Mouse (Mus musculus) midbrain, embryonic 13.5 days (tissue): ENCODE results near the gene Tmem239. TPM values are rescaled to one million over a fixed set of nuclear protein-coding genes. Genes with fewer than 3 reads are reported as not detected.

Source experiments
- ATAC-seq: fragments of 200-750 bp; cut with Nextera tagmentation; 2 replicates; pipeline ENCODE4 v1.8.0; 2017; ENCODE audit warnings: mild to moderate bottlenecking, moderate TSS enrichment, moderate library complexity
- H3K27ac ChIP-seq: fragments of 300-500 bp; sonication (generic); 2 replicates; pipeline ENCODE4 v1.5.1; 2015; ENCODE audit warnings: inconsistent platforms, mild to moderate bottlenecking, moderate library complexity
- H3K27me3 ChIP-seq: fragments of 300-500 bp; sonication (generic); 2 replicates; pipeline ENCODE4 v1.6.1; 2015; ENCODE audit warnings: mild to moderate bottlenecking, inconsistent platforms
- H3K36me3 ChIP-seq: fragments of 300-500 bp; sonication (generic); 2 replicates; pipeline ENCODE4 v1.6.1; 2015; ENCODE audit warnings: mild to moderate bottlenecking, inconsistent platforms
- H3K4me1 ChIP-seq: fragments of 300-500 bp; sonication (generic); replicated peaks from 2 replicates; pipeline ENCODE4 v1.6.1; 2015; ENCODE audit warnings: inconsistent platforms
- H3K4me2 ChIP-seq: fragments of 300-500 bp; sonication (generic); replicated peaks from 2 replicates; pipeline ENCODE4 v1.6.1; 2015; ENCODE audit warnings: moderate library complexity, mild to moderate bottlenecking, inconsistent platforms
- H3K4me3 ChIP-seq: fragments of 300-500 bp; sonication (generic); replicated peaks from 2 replicates; pipeline ENCODE4 v1.5.1; 2015; ENCODE audit warnings: mild to moderate bottlenecking, inconsistent platforms
- H3K9ac ChIP-seq: fragments of 300-500 bp; sonication (generic); replicated peaks from 2 replicates; pipeline ENCODE4 v1.6.1; 2015; ENCODE audit warnings: mild to moderate bottlenecking, inconsistent platforms
- H3K9me3 ChIP-seq: fragments of 300-500 bp; sonication (generic); 2 replicates; pipeline ENCODE4 v1.6.1; 2016; ENCODE audit warnings: mild to moderate bottlenecking, inconsistent platforms
- WGBS: fragments of 180-500 bp; shearing (Covaris S2); methylation state at CpG from one replicate; pipeline ENCODE4 v1.1.7; 2015; 5-methylcytosine and 5-hydroxymethylcytosine counted together
- polyA plus RNA-seq: library from polyadenylated mRNA; unstranded; fragments of >200 nt; fragmentation: Nextera tagmentation; extraction: Ambion mirVana; gene quantifications from 2 replicates; pipeline ENCODE4 v1.2.1, GENCODE M21; 2015

Gene Tmem239
- polyA plus RNA-seq, 1 experiment from 2014 or later, result not detected

DNA sequence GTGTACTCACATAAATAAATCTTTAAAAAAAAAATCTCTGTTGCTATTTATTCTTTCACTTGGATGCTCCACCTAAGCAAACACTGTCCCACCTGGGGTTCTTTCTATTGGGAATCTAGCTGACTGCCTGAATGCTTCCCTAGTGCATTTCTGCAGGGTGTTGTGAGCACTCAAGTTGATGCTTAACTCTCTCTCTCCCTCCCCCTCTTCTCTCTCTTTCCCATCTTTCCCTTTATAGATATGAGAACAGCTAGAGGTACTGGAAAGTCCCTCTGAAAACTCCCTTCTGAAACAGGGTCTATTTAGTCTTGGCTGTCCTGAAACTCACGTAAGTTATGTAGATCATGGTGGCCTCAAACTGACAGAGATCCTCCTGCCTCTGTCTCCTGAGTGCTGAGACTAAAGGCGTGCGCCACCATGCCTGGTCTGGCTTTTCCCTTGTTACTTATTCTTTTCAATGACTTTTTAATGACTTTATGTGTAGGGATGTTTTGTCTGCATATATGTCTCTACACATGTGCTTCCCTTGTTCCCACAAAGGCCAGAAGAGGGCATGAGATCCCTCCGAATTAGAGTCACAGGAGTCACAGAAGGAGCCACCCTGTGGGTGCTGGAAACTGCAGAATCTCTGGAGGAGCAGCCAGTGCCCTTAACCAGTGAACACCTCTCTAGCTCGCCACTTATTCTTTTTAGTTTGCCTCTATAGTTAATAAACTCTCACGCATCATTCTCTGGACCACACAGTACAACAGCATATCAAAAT lies 8.0 kb downstream of the Tmem239 start:
- Histone ChIP-seq H3K9me3 (no peaks in the 10 kb centered on the region), H3K4me1 (peaks cover 5% of the 10 kb centered on the region), H3K27me3 (no peaks in the 10 kb centered on the region), H3K27ac (no peak overlapping the region), H3K9ac (no peak overlapping the region), H3K4me2 (no peak overlapping the region), H3K4me3 (no peak overlapping the region), H3K36me3 (peaks cover 3% of the 10 kb centered on the region)
- ATAC-seq, result no peak
- WGBS, result 74% methylated on average over 6 of the region's 6 CpGs

GRCm38 (mm10) chr2:130421781-130422620 lies 15.7 kb downstream of the Tmem239 start:
- WGBS, result 97% methylated on average over 26 of the region's 26 CpGs
- no peak for ATAC-seq
- H3K27me3 ChIP-seq, result no peaks in the 10 kb centered on the region
- H3K4me2 ChIP-seq, result no peak overlapping the region
- H3K4me1 ChIP-seq, result peaks cover 47% of the 10 kb centered on the region
- no peak overlapping the region for H3K27ac ChIP-seq
- H3K36me3 ChIP-seq, result peaks cover 10% of the 10 kb centered on the region
- no peaks in the 10 kb centered on the region for H3K9me3 ChIP-seq
- no peak overlapping the region for H3K9ac ChIP-seq
- H3K4me3 ChIP-seq, result no peak overlapping the region

GRCm38 (mm10) chr2:130423397-130424125 lies 17.3 kb downstream of the Tmem239 start:
- Histone ChIP-seq H3K4me3 (peak overlapping the region; percentile 74), H3K36me3 (peaks cover 10% of the 10 kb centered on the region), H3K27ac (peak overlapping the region; percentile 90), H3K4me2 (peak overlapping the region; percentile 71), H3K9me3 (no peaks in the 10 kb centered on the region), H3K27me3 (no peaks in the 10 kb centered on the region), H3K9ac (peak overlapping the region; percentile 86), H3K4me1 (peaks cover 47% of the 10 kb centered on the region)
- 16% methylated on average over 49 of the region's 49 CpGs for WGBS
- peak; percentile 82 for ATAC-seq

- Histone ChIP-seq H3K4me2 (peak within 1 kb of the TSS; percentile 71), H3K9me3 (no peaks in the 10 kb centered on the region), H3K27ac (peak within 1 kb of the TSS; percentile 90), H3K9ac (peak within 1 kb of the TSS; percentile 86), H3K4me3 (peak within 1 kb of the TSS; percentile 74), H3K36me3 (peaks cover 7% of the 10 kb centered on the region), H3K4me1 (peaks cover 47% of the 10 kb centered on the region), H3K27me3 (no peaks in the 10 kb centered on the region)
- ATAC-seq, result peak; percentile 96
- WGBS, result under 1% methylated on average over 58 of the region's 58 CpGs
Measured at GRCm38 (mm10) chr2:130424126-130424853, 18.0 kb downstream of the Tmem239 start, which contains the start of the genes Vps16 and Pced1a. Gene Vps16, plus strand, starts transcription at chr2:130424339. Gene Pced1a, minus strand, starts transcription at chr2:130424701.

DNA sequence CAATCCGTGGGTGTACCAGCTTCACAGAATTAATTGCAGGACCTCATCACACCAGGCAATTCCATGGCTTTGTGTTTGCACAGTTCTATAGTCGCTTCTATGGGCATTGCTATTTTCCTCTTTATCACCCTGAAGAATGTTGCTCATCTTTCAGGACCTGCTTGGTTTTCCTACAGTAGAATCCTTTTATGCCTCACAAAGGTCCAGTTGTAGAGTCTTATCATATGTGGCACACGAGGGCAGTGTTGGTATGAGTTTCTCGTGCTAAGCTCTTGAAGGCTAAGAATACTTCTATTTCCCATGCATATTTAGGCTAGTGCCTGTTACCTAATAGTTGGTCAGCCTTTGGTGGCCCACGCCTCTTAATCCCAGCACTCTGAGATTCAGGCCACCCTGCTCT lies 18.8 kb downstream of the Tmem239 start:
- Histone ChIP-seq H3K36me3 (no peaks in the 10 kb centered on the region), H3K9me3 (no peaks in the 10 kb centered on the region), H3K4me3 (peak overlapping the region; percentile 74), H3K4me1 (peaks cover 43% of the 10 kb centered on the region), H3K9ac (peak overlapping the region; percentile 86), H3K27ac (no peak overlapping the region), H3K27me3 (no peaks in the 10 kb centered on the region), H3K4me2 (peak overlapping the region; percentile 71)
- WGBS, result 45% methylated on average over 5 of the region's 5 CpGs
- ATAC-seq, result no peak

DNA sequence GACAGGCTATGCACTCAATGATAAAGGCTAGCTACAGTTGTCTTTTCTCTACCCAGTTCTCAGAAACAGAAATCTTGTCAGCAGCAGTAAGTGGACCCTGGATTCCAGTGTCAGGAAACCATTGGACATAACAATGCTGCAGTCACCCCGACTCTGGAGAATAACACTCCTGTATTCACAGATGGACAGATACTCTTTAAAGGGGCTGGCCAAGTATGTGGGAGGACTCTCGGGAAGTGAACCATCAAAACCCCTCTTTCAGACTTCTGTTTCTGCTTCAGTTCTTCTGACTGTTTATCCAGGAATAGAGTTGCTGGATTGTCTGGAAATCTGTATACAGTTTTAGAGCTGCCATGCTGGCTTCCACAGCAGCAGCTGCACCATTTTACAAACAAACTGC lies 23.6 kb downstream of the Tmem239 start:
- no peak overlapping the region for H3K4me3 ChIP-seq
- peaks cover 8% of the 10 kb centered on the region for H3K36me3 ChIP-seq
- H3K9me3 ChIP-seq, result no peaks in the 10 kb centered on the region
- H3K4me1 ChIP-seq, result peaks cover 13% of the 10 kb centered on the region
- no peak overlapping the region for H3K4me2 ChIP-seq
- ATAC-seq, result no peak
- WGBS, result 72% methylated on average over 2 of the region's 2 CpGs
- H3K27me3 ChIP-seq, result no peaks in the 10 kb centered on the region
- H3K9ac ChIP-seq, result 0 out of 2 replicates have a peak overlapping the region, but pooled peaks have one; percentile 15
- no peak overlapping the region for H3K27ac ChIP-seq

DNA sequence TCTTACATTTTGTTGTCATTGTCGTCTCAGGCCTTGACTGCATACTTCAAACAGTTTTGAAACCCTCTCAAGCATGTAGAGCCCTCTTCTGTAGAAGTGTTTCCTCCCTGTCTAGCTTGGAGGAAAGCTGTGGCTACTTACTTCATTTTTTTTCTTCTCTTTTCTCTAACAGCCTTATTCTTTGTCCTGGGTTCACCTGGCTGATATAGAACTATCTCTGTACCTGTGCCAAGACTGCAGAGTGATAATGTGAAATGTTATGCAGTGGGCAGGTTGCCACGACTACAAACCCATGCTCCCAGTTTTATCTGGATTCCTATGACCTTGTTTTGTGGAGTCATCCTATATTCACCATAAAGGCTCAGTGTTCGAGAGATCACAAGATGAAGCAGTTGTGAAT lies 24.2 kb downstream of the Tmem239 start:
- WGBS, result 84% methylated on average over 3 of the region's 3 CpGs
- Histone ChIP-seq H3K9ac (no peak overlapping the region), H3K4me2 (no peak overlapping the region), H3K27me3 (no peaks in the 10 kb centered on the region), H3K36me3 (peaks cover 8% of the 10 kb centered on the region), H3K9me3 (no peaks in the 10 kb centered on the region), H3K4me3 (no peak overlapping the region), H3K27ac (no peak overlapping the region), H3K4me1 (peaks cover 7% of the 10 kb centered on the region)
- no peak for ATAC-seq

GRCm38 (mm10) chr2:130432157-130432556 lies 25.9 kb downstream of the Tmem239 start:
- 93% methylated on average over 3 of the region's 3 CpGs for WGBS

DNA sequence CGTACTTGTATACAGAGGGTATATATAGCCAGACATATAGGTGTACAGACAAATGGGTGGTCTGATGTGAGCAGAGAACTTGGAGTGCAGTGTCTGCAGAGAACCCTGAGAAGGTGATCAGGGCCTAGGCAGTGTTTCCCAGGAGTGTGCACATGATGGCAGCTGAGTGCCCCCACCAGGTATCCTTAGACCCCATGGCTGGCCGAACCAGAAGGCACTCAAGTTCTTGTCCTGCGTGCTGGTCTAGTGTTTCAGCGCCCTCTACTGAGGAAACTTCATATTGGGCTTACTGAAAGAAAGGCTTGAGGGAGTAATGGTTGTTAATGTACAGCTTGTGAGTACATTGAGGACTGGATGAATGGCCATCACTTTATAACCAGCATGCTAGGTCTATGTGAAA lies 26.9 kb downstream of the Tmem239 start:
- peak; percentile 68 for ATAC-seq
- 27% methylated on average over 4 of the region's 4 CpGs for WGBS
- H3K4me1 ChIP-seq, result no peaks in the 10 kb centered on the region
- no peaks in the 10 kb centered on the region for H3K27me3 ChIP-seq
- peaks cover 18% of the 10 kb centered on the region for H3K36me3 ChIP-seq
- no peak overlapping the region for H3K4me2 ChIP-seq
- H3K9me3 ChIP-seq, result no peaks in the 10 kb centered on the region
- H3K27ac ChIP-seq, result no peak overlapping the region
- no peak overlapping the region for H3K4me3 ChIP-seq
- H3K9ac ChIP-seq, result no peak overlapping the region

More at GRCm38 (mm10) chr2:130432157-130432556, 25.9 kb downstream of the Tmem239 start:
- H3K9me3 ChIP-seq, result no peaks in the 10 kb centered on the region
- H3K4me1 ChIP-seq, result no peaks in the 10 kb centered on the region
- no peak overlapping the region for H3K9ac ChIP-seq
- H3K4me2 ChIP-seq, result no peak overlapping the region
- H3K27ac ChIP-seq, result no peak overlapping the region
- peaks cover 9% of the 10 kb centered on the region for H3K36me3 ChIP-seq
- ATAC-seq, result no peak
- H3K4me3 ChIP-seq, result no peak overlapping the region
- no peaks in the 10 kb centered on the region for H3K27me3 ChIP-seq

GRCm38 (mm10) chr2:130436769-130437168 lies 30.5 kb downstream of the Tmem239 start:
- no peak overlapping the region for H3K4me2 ChIP-seq
- H3K27ac ChIP-seq, result no peak overlapping the region
- no peak overlapping the region for H3K9ac ChIP-seq
- no peaks in the 10 kb centered on the region for H3K27me3 ChIP-seq
- no peak for ATAC-seq
- 100% methylated on average over 1 of the region's 1 CpGs for WGBS
- H3K36me3 ChIP-seq, result peaks cover 48% of the 10 kb centered on the region
- no peaks in the 10 kb centered on the region for H3K9me3 ChIP-seq
- no peaks in the 10 kb centered on the region for H3K4me1 ChIP-seq
- H3K4me3 ChIP-seq, result no peak overlapping the region

DNA sequence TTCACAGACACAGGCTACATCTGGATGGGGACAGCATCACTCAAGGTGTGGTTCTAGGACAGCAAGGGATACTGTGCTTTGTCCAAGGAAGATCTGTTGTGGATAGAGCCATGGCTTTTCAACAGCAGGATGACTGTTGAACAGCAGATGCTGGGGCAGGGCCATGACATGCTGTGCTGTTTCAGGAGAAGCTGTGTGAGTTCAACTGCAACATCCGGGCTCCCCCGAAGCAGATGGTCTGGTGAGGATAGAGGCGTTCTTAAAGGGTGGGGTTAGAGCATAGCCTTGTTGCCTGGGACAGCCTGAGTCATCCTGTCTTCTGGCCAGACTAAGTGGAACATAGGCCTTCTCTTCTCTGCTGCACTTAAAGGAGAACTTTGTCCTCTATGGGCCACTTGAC lies 32.6 kb downstream of the Tmem239 start:
- ATAC-seq, result no peak
- Histone ChIP-seq H3K4me2 (no peak overlapping the region), H3K4me1 (no peaks in the 10 kb centered on the region), H3K9me3 (no peaks in the 10 kb centered on the region), H3K36me3 (peaks cover 67% of the 10 kb centered on the region), H3K4me3 (no peak overlapping the region), H3K27ac (no peak overlapping the region), H3K9ac (no peak overlapping the region), H3K27me3 (no peaks in the 10 kb centered on the region)
- 89% methylated on average over 3 of the region's 3 CpGs for WGBS
